Mouse (Mus musculus) adrenal gland, postnatal 4 days (tissue): ENCODE results near the gene Gpr12. TPM values are rescaled to one million over a fixed set of nuclear protein-coding genes. Genes with fewer than 3 reads are reported as not detected.
"Not testable (repeated sequence)": the region's sequence is repeated elsewhere in the genome, so short reads cannot be mapped to it uniquely, and the experiment has no call there.

ENCODE experiments used
- DNase-seq, 2 experiments: peaks; one replicate each; pipeline ENCODE4 v3.0.0; 2021 to 2022; ENCODE audit warnings: low spot score in 2 of 2, mixed read lengths in 2 of 2
- long read RNA-seq, 2 experiments: library from polyadenylated mRNA; stranded (forward); transcript quantifications; one replicate each; pipeline ENCODE4 v2.0.0; 2021
- total RNA-seq, 2 experiments: library from RNA; stranded (reverse); gene quantifications; 2 replicates each; pipeline ENCODE4 v1.2.3; 2021

The Gpr12 gene
- total RNA-seq: under 1 TPM; 0.20 to 0.59 TPM
- long read RNA-seq, experiment 1, partial matches to known transcripts: 0 of 1 reads
- long read RNA-seq, experiment 1, other reads (novel, unspliced or antisense): 0 of 1 reads
- long read RNA-seq, experiment 2: 0 reads

GRCm38 (mm10) chr5:146584478-146585306 is at the start of gene Gpr12:
Gene Gpr12 (minus strand): TSS chr5:146585239.
- DNase-seq: no peak

GRCm38 (mm10) chr5:146631602-146632001 is 46.6 kb upstream of the Gpr12 start:
- no peak for DNase-seq

GRCm38 (mm10) chr5:146630961-146631360 is 45.9 kb upstream of the Gpr12 start:
- DNase-seq: no peak

- no peak for DNase-seq
Measured at GRCm38 (mm10) chr5:146629636-146630035, 44.6 kb upstream of the Gpr12 start.

GRCm38 (mm10) chr5:146628804-146629203 is 43.8 kb upstream of the Gpr12 start:
- DNase-seq: no peak

- DNase-seq: no peak
Measured at GRCm38 (mm10) chr5:146627901-146628300, 42.9 kb upstream of the Gpr12 start.

GRCm38 (mm10) chr5:146625635-146626311 is 40.7 kb upstream of the Gpr12 start:
- no peak for DNase-seq

GRCm38 (mm10) chr5:146611830-146612229 is 26.8 kb upstream of the Gpr12 start:
- no peak for DNase-seq

- DNase-seq: no peak
Measured at GRCm38 (mm10) chr5:146611009-146611408, 26.0 kb upstream of the Gpr12 start.

- DNase-seq: no peak
Measured at GRCm38 (mm10) chr5:146609646-146610045, 24.6 kb upstream of the Gpr12 start.

GRCm38 (mm10) chr5:146607816-146608215 is 22.8 kb upstream of the Gpr12 start:
- no peak for DNase-seq

- DNase-seq: no peak
Measured at GRCm38 (mm10) chr5:146606895-146607294, 21.9 kb upstream of the Gpr12 start.

- DNase-seq: no peak
Measured at GRCm38 (mm10) chr5:146606221-146606620, 21.2 kb upstream of the Gpr12 start.

GRCm38 (mm10) chr5:146599970-146600369 is 14.9 kb upstream of the Gpr12 start:
- no peak for DNase-seq

GRCm38 (mm10) chr5:146599216-146599615 is 14.2 kb upstream of the Gpr12 start:
- DNase-seq: not testable (repeated sequence)

- DNase-seq: no peak
Measured at GRCm38 (mm10) chr5:146598215-146599119, 13.4 kb upstream of the Gpr12 start.

GRCm38 (mm10) chr5:146597503-146597874 is 12.4 kb upstream of the Gpr12 start:
- DNase-seq: no peak

- no peak for DNase-seq
Measured at GRCm38 (mm10) chr5:146596612-146597502, 11.8 kb upstream of the Gpr12 start.

GRCm38 (mm10) chr5:146592580-146592979 is 7.5 kb upstream of the Gpr12 start:
- no peak for DNase-seq

- DNase-seq: no peak
Measured at GRCm38 (mm10) chr5:146591636-146592035, 6.6 kb upstream of the Gpr12 start.
